Mouse (Mus musculus) olfactory bulb, adult 2 months (tissue): ENCODE measurements at regions not wholly inside any gene's neighbourhood (a gene's known extent, or its start where the extent isn't known, plus 50 kb on each side); places are given as distances from the start of the nearest gene placed in this dataset.
"Not testable (repeated sequence)": the region's sequence is repeated elsewhere in the genome, so short reads cannot be mapped to it uniquely, and the experiment has no call there.

Source experiments
- H3K27ac ChIP-seq: fragments of 200-500 bp; 2 replicates; pipeline ENCODE4 v1.5.1; 2012; ENCODE audit warnings: low read depth, low read length; ENCODE audit not compliant: insufficient read depth
- H3K4me1 ChIP-seq: fragments of 200-500 bp; 2 replicates; pipeline ENCODE4 v1.6.1; 2012; ENCODE audit warnings: low read length; ENCODE audit not compliant: control insufficient read depth, insufficient read depth
- H3K4me3 ChIP-seq: fragments of 200-500 bp; 2 replicates; pipeline ENCODE4 v1.5.1; 2012; ENCODE audit warnings: mild to moderate bottlenecking, low read depth, low read length, moderate library complexity; ENCODE audit not compliant: insufficient read depth
- CTCF ChIP-seq: fragments of 200-500 bp; IDR thresholded peaks from 2 replicates; pipeline ENCODE4 v1.5.1; 2012; ENCODE audit warnings: low read depth, mild to moderate bottlenecking, low read length, moderate library complexity; ENCODE audit not compliant: insufficient read depth
- POLR2A ChIP-seq: fragments of 200-500 bp; IDR thresholded peaks from 2 replicates; pipeline ENCODE4 v1.6.1; 2012; ENCODE audit warnings: mild to moderate bottlenecking, low read depth, low read length, moderate library complexity; ENCODE audit not compliant: insufficient read depth
- WGBS: fragments of 180-500 bp; shearing (Covaris S2); methylation state at CpG from one replicate; pipeline ENCODE4 v1.1.7; 2018; 5-methylcytosine and 5-hydroxymethylcytosine counted together

- Histone ChIP-seq H3K27ac (no peak overlapping the region), H3K4me3 (no peak overlapping the region), H3K4me1 (no peaks in the 10 kb centered on the region)
- TF ChIP-seq POLR2A (no peak), CTCF (no peak)
- 33% methylated on average over 5 of the region's 5 CpGs for WGBS
Measured at GRCm38 (mm10) chr16:42453338-42453737, 112.9 kb upstream of the Gap43 start.

GRCm38 (mm10) chr16:42449840-42450444 is 109.5 kb upstream of the Gap43 start:
- WGBS, result 93% methylated on average over 8 of the region's 8 CpGs
- TF ChIP-seq CTCF (no peak), POLR2A (no peak)
- no peak overlapping the region for H3K4me3 ChIP-seq
- H3K4me1 ChIP-seq, result no peaks in the 10 kb centered on the region
- no peak overlapping the region for H3K27ac ChIP-seq

GRCm38 (mm10) chr16:42444863-42445423 is 104.5 kb upstream of the Gap43 start:
- H3K4me1 ChIP-seq, result no peaks in the 10 kb centered on the region; the same call in 1 of the 2 replicates
- WGBS, result 3% methylated on average over 6 of the region's 6 CpGs
- H3K27ac ChIP-seq, result peak overlapping the region; percentile 75
- TF ChIP-seq CTCF (no peak), POLR2A (no peak)
- H3K4me3 ChIP-seq, result peak overlapping the region; percentile 28; the same call in 1 of the 2 replicates

DNA sequence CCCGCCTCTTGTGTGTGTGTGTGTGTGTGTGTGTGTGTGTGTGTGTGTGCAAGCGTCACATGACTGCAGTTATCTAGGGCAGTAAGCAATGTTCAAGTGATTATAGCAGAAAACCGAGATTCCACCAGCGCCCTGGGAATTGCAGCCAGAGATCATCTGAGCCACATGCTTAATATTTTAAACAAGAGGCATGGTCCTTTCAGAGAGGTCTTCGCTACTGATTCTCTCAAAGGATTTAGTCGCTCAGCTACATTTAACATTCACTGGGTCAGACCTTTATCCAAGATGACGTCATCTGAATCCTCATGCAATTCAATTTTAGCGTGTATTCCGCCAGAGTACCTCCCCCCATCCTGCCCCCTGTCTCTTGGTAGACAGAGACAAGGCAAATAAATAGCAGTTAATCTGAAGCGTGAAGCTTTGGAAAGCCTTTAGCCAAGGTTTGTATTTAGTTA is 104.0 kb upstream of the Gap43 start:
- TF ChIP-seq POLR2A (no peak), CTCF (no peak)
- peak overlapping the region; percentile 75 for H3K27ac ChIP-seq
- no peaks in the 10 kb centered on the region; the same call in 1 of the 2 replicates for H3K4me1 ChIP-seq
- H3K4me3 ChIP-seq, result peak overlapping the region; percentile 28; the same call in 1 of the 2 replicates
- 11% methylated on average over 10 of the region's 10 CpGs for WGBS

DNA sequence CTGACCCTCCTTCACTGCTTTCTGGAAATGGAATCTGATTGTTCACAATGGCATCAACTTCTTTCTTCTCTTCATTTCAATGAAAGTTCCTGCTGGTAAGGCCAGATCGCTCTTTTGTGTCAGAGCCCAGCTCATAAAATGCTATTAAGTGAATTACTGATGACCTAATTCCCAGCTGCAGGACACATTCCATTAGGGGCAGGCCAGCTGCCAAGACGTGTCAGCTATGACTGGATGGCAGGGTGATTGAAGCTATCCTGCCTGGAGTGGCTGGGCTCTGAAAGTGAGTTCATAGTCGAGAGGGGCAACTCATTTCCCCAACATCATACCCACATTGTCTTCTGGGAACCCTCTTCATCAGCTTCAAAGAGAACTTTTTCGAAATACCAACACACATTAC is 100.4 kb upstream of the Gap43 start:
- no peak overlapping the region for H3K4me3 ChIP-seq
- 40% methylated on average over 4 of the region's 4 CpGs for WGBS
- no peaks in the 10 kb centered on the region; the same call in 1 of the 2 replicates for H3K4me1 ChIP-seq
- H3K27ac ChIP-seq, result no peak overlapping the region
- TF ChIP-seq CTCF (no peak), POLR2A (no peak)

DNA sequence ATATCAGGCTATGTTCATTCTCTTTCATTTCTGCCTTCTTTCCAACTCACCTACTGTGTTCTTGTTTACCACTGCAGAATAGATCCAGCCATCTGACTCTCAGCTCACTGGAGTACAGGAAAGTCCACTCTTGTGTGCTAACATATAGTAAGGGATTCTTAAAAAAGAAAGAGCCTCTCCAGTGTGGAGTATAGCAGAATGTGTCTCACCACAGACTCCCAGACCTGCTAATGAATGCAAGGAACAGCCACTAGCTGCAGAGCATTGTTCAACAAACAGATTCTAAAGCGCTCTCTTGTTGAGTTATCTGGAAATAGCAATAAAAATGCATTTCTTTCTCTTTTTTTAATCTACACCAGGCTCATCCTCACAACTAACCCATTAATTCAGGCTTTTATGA is 91.1 kb upstream of the Gap43 start:
- 94% methylated on average over 1 of the region's 1 CpGs for WGBS
- Histone ChIP-seq H3K27ac (no peak overlapping the region), H3K4me3 (no peak overlapping the region), H3K4me1 (no peaks in the 10 kb centered on the region)
- TF ChIP-seq CTCF, result no peak
- TF ChIP-seq POLR2A, result no peak

- WGBS, result 95% methylated on average over 4 of the region's 4 CpGs
- Histone ChIP-seq H3K4me1 (no peaks in the 10 kb centered on the region), H3K4me3 (no peak overlapping the region), H3K27ac (no peak overlapping the region)
- TF ChIP-seq POLR2A (no peak), CTCF (no peak)
Measured at GRCm38 (mm10) chr16:42416673-42417072, 76.2 kb upstream of the Gap43 start.

DNA sequence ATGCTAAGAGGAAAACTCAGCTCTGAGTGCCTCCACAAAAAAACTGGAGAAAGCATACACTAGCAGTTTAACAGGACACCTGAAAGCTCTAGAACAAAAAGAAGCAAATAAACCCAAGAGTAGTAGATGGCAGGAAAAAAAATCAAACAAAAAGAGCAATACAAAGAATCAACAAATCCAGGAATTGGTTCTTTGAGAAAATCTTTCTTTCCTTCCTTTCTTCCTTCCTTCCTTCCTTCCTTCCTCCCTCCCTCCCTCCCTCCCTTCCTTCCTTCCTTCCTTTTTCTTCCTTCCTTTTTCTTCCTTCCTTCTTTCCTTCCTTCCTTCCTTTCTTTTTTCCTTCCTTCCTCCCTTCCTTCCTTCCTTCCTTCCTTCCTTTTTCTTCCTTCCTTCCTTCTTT is 71.6 kb upstream of the Gap43 start:
- not testable (repeated sequence) for H3K27ac ChIP-seq, H3K4me3 ChIP-seq, H3K4me1 ChIP-seq

- Histone ChIP-seq H3K4me1 (no peaks in the 10 kb centered on the region), H3K4me3 (no peak overlapping the region), H3K27ac (no peak overlapping the region)
- TF ChIP-seq POLR2A (no peak), CTCF (no peak)
- WGBS, result 67% methylated on average over 1 of the region's 1 CpGs
Measured at GRCm38 (mm10) chr16:42396596-42396995, 56.1 kb upstream of the Gap43 start.
